Mouse (Mus musculus): ENCODE measurements around the gene Creg2. TPM values are rescaled to one million over a fixed set of nuclear protein-coding genes. Genes with fewer than 3 reads are reported as not detected.
"Not testable (repeated sequence)": the region's sequence is repeated elsewhere in the genome, so short reads cannot be mapped to it uniquely, and the experiment has no call there.

Creg2 gene
- total RNA-seq, 1 experiment from 2014 or later, result 0.38 TPM

- ATAC-seq (replicated peaks; ENCODE audit: insufficient number of reproducible peaks, low FRiP score, low TSS enrichment, poor library complexity, severe bottlenecking), result no peak
Observed at GRCm38 (mm10) chr1:39656976-39657529, 5.8 kb upstream of the Creg2 start.

- not testable (repeated sequence) for ATAC-seq (replicated peaks; ENCODE audit: insufficient number of reproducible peaks, low FRiP score, low TSS enrichment, poor library complexity, severe bottlenecking)
Observed at GRCm38 (mm10) chr1:39654901-39655300, 3.6 kb upstream of the Creg2 start.

GRCm38 (mm10) chr1:39653028-39653427 is 1.8 kb upstream of the Creg2 start:
- no peak for ATAC-seq (replicated peaks; ENCODE audit: insufficient number of reproducible peaks, low FRiP score, low TSS enrichment, poor library complexity, severe bottlenecking)

GRCm38 (mm10) chr1:39650435-39651240 is 636 bp downstream of the Creg2 start:
- peak; percentile 74 for ATAC-seq (replicated peaks; ENCODE audit: insufficient number of reproducible peaks, low FRiP score, low TSS enrichment, poor library complexity, severe bottlenecking)

GRCm38 (mm10) chr1:39649691-39650434 is 1.4 kb downstream of the Creg2 start:
- 0 out of 2 replicates have a peak, but pooled peaks have one; percentile 15 for ATAC-seq (replicated peaks; ENCODE audit: insufficient number of reproducible peaks, low FRiP score, low TSS enrichment, poor library complexity, severe bottlenecking)

GRCm38 (mm10) chr1:39648584-39648983 is 2.7 kb downstream of the Creg2 start:
- no peak for ATAC-seq (replicated peaks; ENCODE audit: insufficient number of reproducible peaks, low FRiP score, low TSS enrichment, poor library complexity, severe bottlenecking)

- ATAC-seq (replicated peaks; ENCODE audit: insufficient number of reproducible peaks, low FRiP score, low TSS enrichment, poor library complexity, severe bottlenecking), result no peak
Observed at GRCm38 (mm10) chr1:39645905-39646759, 5.1 kb downstream of the Creg2 start.

- no peak for ATAC-seq (replicated peaks; ENCODE audit: insufficient number of reproducible peaks, low FRiP score, low TSS enrichment, poor library complexity, severe bottlenecking)
Observed at GRCm38 (mm10) chr1:39644333-39644732, 6.9 kb downstream of the Creg2 start.

GRCm38 (mm10) chr1:39641667-39642066 is 9.6 kb downstream of the Creg2 start:
- ATAC-seq (replicated peaks; ENCODE audit: insufficient number of reproducible peaks, low FRiP score, low TSS enrichment, poor library complexity, severe bottlenecking), result no peak

- no peak for ATAC-seq (replicated peaks; ENCODE audit: insufficient number of reproducible peaks, low FRiP score, low TSS enrichment, poor library complexity, severe bottlenecking)
Observed at GRCm38 (mm10) chr1:39637139-39637538, 14.1 kb downstream of the Creg2 start.

GRCm38 (mm10) chr1:39636660-39637059 is 14.6 kb downstream of the Creg2 start:
- ATAC-seq (replicated peaks; ENCODE audit: insufficient number of reproducible peaks, low FRiP score, low TSS enrichment, poor library complexity, severe bottlenecking), result no peak

GRCm38 (mm10) chr1:39636196-39636595 is 15.1 kb downstream of the Creg2 start:
- no peak for ATAC-seq (replicated peaks; ENCODE audit: insufficient number of reproducible peaks, low FRiP score, low TSS enrichment, poor library complexity, severe bottlenecking)

- ATAC-seq (replicated peaks; ENCODE audit: insufficient number of reproducible peaks, low FRiP score, low TSS enrichment, poor library complexity, severe bottlenecking), result no peak
Observed at GRCm38 (mm10) chr1:39628606-39629005, 22.7 kb downstream of the Creg2 start.

GRCm38 (mm10) chr1:39625491-39625890 is 25.8 kb downstream of the Creg2 start:
- no peak for ATAC-seq (replicated peaks; ENCODE audit: insufficient number of reproducible peaks, low FRiP score, low TSS enrichment, poor library complexity, severe bottlenecking)

- ATAC-seq (replicated peaks; ENCODE audit: insufficient number of reproducible peaks, low FRiP score, low TSS enrichment, poor library complexity, severe bottlenecking), result no peak
Observed at GRCm38 (mm10) chr1:39623729-39624128, 27.5 kb downstream of the Creg2 start.

GRCm38 (mm10) chr1:39623106-39623505 is 28.2 kb downstream of the Creg2 start:
- ATAC-seq (replicated peaks; ENCODE audit: insufficient number of reproducible peaks, low FRiP score, low TSS enrichment, poor library complexity, severe bottlenecking), result no peak

GRCm38 (mm10) chr1:39618524-39618923 is 32.8 kb downstream of the Creg2 start:
- ATAC-seq (replicated peaks; ENCODE audit: insufficient number of reproducible peaks, low FRiP score, low TSS enrichment, poor library complexity, severe bottlenecking), result no peak

GRCm38 (mm10) chr1:39615526-39615925 is 35.7 kb downstream of the Creg2 start:
- no peak for ATAC-seq (replicated peaks; ENCODE audit: insufficient number of reproducible peaks, low FRiP score, low TSS enrichment, poor library complexity, severe bottlenecking)
